Mouse (Mus musculus): ENCODE data around the gene Stard10. TPM values are rescaled to one million over a fixed set of nuclear protein-coding genes. Genes with fewer than 3 reads are reported as not detected.

The Stard10 gene
- polyA plus RNA-seq, 1 experiment from 2014 or later, result 8.0 TPM

GRCm38 (mm10) chr7:101361767-101362166, 44.9 kb downstream of the Stard10 start:
- H3K4me3 ChIP-seq, result no peak overlapping the region
- H3K27me3 ChIP-seq, result no peaks in the 10 kb centered on the region
- no peaks in the 10 kb centered on the region for H3K4me1 ChIP-seq
- no peaks in the 10 kb centered on the region for H3K36me3 ChIP-seq
- no peak overlapping the region for H3K9ac ChIP-seq (replicated peaks)
- H3K27ac ChIP-seq (replicated peaks), result no peak overlapping the region
- no peak overlapping the region for H3K4me2 ChIP-seq (replicated peaks)
- no peak for ATAC-seq (replicated peaks)
- WGBS, result 71% methylated on average over 4 of the region's 4 CpGs
- no peaks in the 10 kb centered on the region for H3K9me3 ChIP-seq

DNA sequence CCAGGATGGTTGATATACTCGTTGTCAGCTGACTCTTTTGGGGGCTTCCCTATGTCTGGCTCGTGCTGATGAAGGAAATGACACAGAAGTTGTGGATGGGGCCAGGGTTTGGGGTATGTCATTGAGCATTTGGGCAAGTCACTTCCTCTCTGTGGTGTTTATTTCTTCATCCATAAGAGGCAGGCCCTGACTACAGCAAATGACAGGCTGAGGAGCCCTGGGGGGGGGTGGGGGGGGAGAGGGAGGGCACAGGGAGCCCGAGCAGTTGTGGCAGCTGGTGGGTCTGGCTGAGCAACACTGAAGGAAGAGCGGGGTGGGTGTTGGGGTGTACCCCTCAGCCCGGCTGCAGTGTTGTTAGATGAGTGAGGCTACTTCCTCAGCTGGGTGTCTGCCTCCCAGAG, 45.9 kb downstream of the Stard10 start:
- ATAC-seq (replicated peaks), result no peak
- 73% methylated on average over 5 of the region's 5 CpGs for WGBS

DNA sequence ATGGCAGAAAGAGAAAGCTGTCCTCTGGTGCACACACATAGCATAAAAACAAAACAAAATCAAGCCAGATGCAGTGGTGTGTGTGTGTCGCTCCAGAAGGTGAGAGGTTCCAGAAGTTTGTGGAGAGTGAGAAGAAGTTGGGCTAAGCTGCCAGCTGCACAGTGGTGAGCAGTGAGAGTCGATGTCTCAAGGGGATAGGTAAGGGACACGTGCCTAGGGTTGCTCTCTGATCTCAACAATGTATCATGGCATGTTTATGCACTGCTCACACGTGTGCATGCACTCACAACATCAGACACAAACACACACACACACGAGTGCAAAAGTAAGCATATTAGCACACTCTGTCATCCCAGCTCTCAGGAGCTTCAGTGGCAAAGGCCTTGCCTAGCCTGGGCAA, 47.0 kb downstream of the Stard10 start:
- Histone ChIP-seq H3K36me3 (no peaks in the 10 kb centered on the region), H3K4me2 (replicated peaks) (no peak overlapping the region), H3K4me3 (no peak overlapping the region), H3K27me3 (no peaks in the 10 kb centered on the region), H3K27ac (replicated peaks) (no peak overlapping the region), H3K9me3 (no peaks in the 10 kb centered on the region), H3K4me1 (no peaks in the 10 kb centered on the region), H3K9ac (replicated peaks) (no peak overlapping the region)
- ATAC-seq (replicated peaks), result no peak
- WGBS, result 81% methylated on average over 5 of the region's 5 CpGs

More for the DNA sequence above, 45.9 kb downstream of the Stard10 start:
- no peak overlapping the region for H3K9ac ChIP-seq (replicated peaks)
- no peaks in the 10 kb centered on the region for H3K9me3 ChIP-seq
- no peaks in the 10 kb centered on the region for H3K36me3 ChIP-seq
- no peaks in the 10 kb centered on the region for H3K4me1 ChIP-seq
- H3K4me2 ChIP-seq (replicated peaks), result no peak overlapping the region
- H3K27me3 ChIP-seq, result no peaks in the 10 kb centered on the region
- H3K4me3 ChIP-seq, result no peak overlapping the region
- no peak overlapping the region for H3K27ac ChIP-seq (replicated peaks)

DNA sequence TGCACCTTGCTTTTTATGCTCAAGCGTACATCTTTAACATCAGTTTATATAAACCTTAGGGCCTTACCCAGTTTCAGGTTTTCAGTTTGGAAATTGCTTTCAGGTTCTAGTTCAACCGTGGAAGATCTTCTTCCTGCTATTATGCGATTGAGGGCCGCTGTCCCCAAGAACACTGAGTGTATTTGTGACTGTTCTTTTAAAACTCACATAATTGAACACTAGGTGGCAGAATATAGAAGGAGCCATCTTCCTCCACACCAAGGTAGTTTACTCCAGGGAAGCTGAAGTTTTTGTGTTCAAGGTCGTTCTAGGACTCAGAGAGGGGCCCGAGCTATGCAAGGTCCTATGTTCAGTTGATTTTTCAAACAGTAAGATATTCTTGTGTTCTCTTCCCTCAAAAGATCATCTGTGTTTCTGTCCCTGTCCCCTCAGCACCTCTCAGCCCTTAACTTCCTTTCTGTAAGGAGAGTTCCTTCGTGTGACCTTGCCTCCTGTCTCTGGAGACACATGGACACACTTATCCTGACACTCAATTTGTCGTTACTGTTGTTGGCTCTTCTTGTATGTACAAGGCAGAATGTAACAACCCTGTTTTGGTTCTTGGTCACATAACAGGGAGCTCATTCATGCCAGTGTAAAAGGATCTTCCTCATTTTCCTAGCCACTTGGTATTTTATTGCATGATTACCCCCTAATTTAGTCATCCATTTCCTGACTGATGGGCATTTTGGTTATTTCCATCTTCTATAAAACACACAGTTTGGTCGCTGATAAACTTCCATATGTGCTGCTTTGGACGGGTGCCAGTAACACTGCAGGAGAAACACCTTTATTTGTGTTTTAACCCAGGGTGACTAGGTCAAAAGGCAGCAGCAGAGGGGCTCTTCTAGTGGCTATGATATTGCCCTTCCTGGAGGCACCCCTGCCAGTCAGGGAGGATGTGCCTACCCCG, 51.3 kb downstream of the Stard10 start:
- WGBS, result 63% methylated on average over 11 of the region's 11 CpGs

GRCm38 (mm10) chr7:101369666-101370065, 52.8 kb downstream of the Stard10 start:
- H3K9me3 ChIP-seq, result no peaks in the 10 kb centered on the region
- H3K36me3 ChIP-seq, result no peaks in the 10 kb centered on the region
- no peaks in the 10 kb centered on the region for H3K27me3 ChIP-seq
- no peaks in the 10 kb centered on the region for H3K4me1 ChIP-seq
- 77% methylated on average over 7 of the region's 7 CpGs for WGBS
- H3K27ac ChIP-seq (replicated peaks), result no peak overlapping the region
- H3K4me2 ChIP-seq (replicated peaks), result no peak overlapping the region
- ATAC-seq (replicated peaks), result no peak
- H3K9ac ChIP-seq (replicated peaks), result no peak overlapping the region
- H3K4me3 ChIP-seq, result no peak overlapping the region

More for the DNA sequence above, 51.3 kb downstream of the Stard10 start:
- ATAC-seq (replicated peaks), result no peak
- Histone ChIP-seq H3K36me3 (no peaks in the 10 kb centered on the region), H3K4me2 (replicated peaks) (no peak overlapping the region), H3K4me1 (no peaks in the 10 kb centered on the region), H3K27ac (replicated peaks) (no peak overlapping the region), H3K9me3 (no peaks in the 10 kb centered on the region), H3K9ac (replicated peaks) (no peak overlapping the region), H3K4me3 (no peak overlapping the region), H3K27me3 (no peaks in the 10 kb centered on the region)

DNA sequence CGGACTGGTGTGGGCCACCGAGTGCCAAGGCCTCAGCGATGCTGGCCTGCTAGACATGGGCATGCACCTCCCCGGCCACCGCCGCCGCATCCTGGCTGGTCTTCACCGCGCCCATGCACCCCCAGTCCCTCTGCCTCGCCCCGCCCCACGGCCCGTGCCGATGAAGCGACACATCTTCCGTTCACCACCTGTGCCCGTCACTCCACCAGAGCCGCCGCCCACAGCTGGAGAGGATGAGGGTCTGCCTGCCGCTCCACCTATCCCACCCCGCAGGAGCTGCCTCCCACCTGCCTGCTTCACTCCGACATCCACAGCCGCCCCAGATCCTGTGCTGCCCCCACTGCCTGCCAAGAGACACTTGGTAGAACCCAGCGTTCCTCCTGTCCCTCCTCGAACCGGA, 56.2 kb downstream of the Stard10 start:
- no peak overlapping the region for H3K9ac ChIP-seq (replicated peaks)
- H3K27me3 ChIP-seq, result no peaks in the 10 kb centered on the region
- no peak overlapping the region for H3K4me3 ChIP-seq
- no peaks in the 10 kb centered on the region for H3K36me3 ChIP-seq
- no peaks in the 10 kb centered on the region for H3K9me3 ChIP-seq
- H3K4me1 ChIP-seq, result peaks cover 17% of the 10 kb centered on the region
- 90% methylated on average over 26 of the region's 26 CpGs for WGBS
- ATAC-seq (replicated peaks), result no peak
- no peak overlapping the region for H3K4me2 ChIP-seq (replicated peaks)
- no peak overlapping the region for H3K27ac ChIP-seq (replicated peaks)

DNA sequence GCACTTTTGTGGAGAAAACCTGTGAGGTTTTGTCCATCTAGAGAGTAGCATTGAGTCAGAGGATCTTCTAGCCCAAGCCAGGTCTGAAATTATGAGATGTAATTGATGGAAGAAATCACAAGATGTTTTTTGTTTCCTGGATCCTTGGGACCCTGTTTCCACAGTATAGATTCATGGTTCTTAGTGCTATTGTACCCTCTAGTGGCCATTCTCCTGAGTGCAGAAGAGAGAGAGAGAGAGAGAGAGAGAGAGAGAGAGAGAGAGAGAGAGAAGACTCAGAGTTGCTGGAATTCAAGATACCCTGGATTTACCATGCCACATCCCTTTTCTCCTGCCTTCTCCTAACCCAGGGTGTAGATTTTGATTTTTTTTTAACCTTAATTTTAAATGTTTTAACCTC, 57.3 kb downstream of the Stard10 start:
- peaks cover 20% of the 10 kb centered on the region for H3K4me1 ChIP-seq
- no peaks in the 10 kb centered on the region for H3K9me3 ChIP-seq
- H3K27me3 ChIP-seq, result no peaks in the 10 kb centered on the region
- H3K9ac ChIP-seq (replicated peaks), result no peak overlapping the region
- no peaks in the 10 kb centered on the region for H3K36me3 ChIP-seq
- no peak overlapping the region for H3K27ac ChIP-seq (replicated peaks)
- ATAC-seq (replicated peaks), result peak; percentile 65
- H3K4me2 ChIP-seq (replicated peaks), result no peak overlapping the region
- H3K4me3 ChIP-seq, result no peak overlapping the region

- H3K9ac ChIP-seq (replicated peaks), result no peak overlapping the region
- ATAC-seq (replicated peaks), result peak; percentile 67
Measured at GRCm38 (mm10) chr7:101376701-101377340, 59.9 kb downstream of the Stard10 start.

GRCm38 (mm10) chr7:101377741-101378262, 60.9 kb downstream of the Stard10 start:
- WGBS, result 25% methylated on average over 7 of the region's 7 CpGs
- no peaks in the 10 kb centered on the region for H3K36me3 ChIP-seq

More at GRCm38 (mm10) chr7:101376701-101377340, 59.9 kb downstream of the Stard10 start:
- 47% methylated on average over 10 of the region's 10 CpGs for WGBS
- H3K27ac ChIP-seq (replicated peaks), result no peak overlapping the region
- no peaks in the 10 kb centered on the region for H3K27me3 ChIP-seq
- H3K36me3 ChIP-seq, result no peaks in the 10 kb centered on the region
- peaks cover 20% of the 10 kb centered on the region for H3K4me1 ChIP-seq
- H3K4me3 ChIP-seq, result no peak overlapping the region
- H3K4me2 ChIP-seq (replicated peaks), result no peak overlapping the region
- H3K9me3 ChIP-seq, result no peaks in the 10 kb centered on the region

GRCm38 (mm10) chr7:101378285-101378684, 61.4 kb downstream of the Stard10 start:
- H3K9ac ChIP-seq (replicated peaks), result no peak overlapping the region
- H3K4me3 ChIP-seq, result no peak overlapping the region
- no peak for ATAC-seq (replicated peaks)
- peak overlapping the region; percentile 14; the same call in 1 of the 2 replicates for H3K4me2 ChIP-seq (replicated peaks)
- H3K4me1 ChIP-seq, result peaks cover 20% of the 10 kb centered on the region
- H3K9me3 ChIP-seq, result no peaks in the 10 kb centered on the region
- WGBS, result 54% methylated on average over 3 of the region's 3 CpGs
- H3K36me3 ChIP-seq, result no peaks in the 10 kb centered on the region
- H3K27ac ChIP-seq (replicated peaks), result no peak overlapping the region
- H3K27me3 ChIP-seq, result no peaks in the 10 kb centered on the region

More at GRCm38 (mm10) chr7:101377741-101378262, 60.9 kb downstream of the Stard10 start:
- no peaks in the 10 kb centered on the region for H3K9me3 ChIP-seq
- peak; percentile 39; the same call in 1 of the 2 replicates for ATAC-seq (replicated peaks)
- no peak overlapping the region for H3K9ac ChIP-seq (replicated peaks)
- H3K27me3 ChIP-seq, result no peaks in the 10 kb centered on the region
- no peak overlapping the region for H3K27ac ChIP-seq (replicated peaks)
- peaks cover 20% of the 10 kb centered on the region for H3K4me1 ChIP-seq
- no peak overlapping the region for H3K4me3 ChIP-seq
- no peak overlapping the region; the same call in 1 of the 2 replicates for H3K4me2 ChIP-seq (replicated peaks)

- Histone ChIP-seq H3K27me3 (no peaks in the 10 kb centered on the region), H3K36me3 (no peaks in the 10 kb centered on the region), H3K4me3 (no peak overlapping the region), H3K27ac (replicated peaks) (no peak overlapping the region), H3K9me3 (no peaks in the 10 kb centered on the region), H3K9ac (replicated peaks) (no peak overlapping the region), H3K4me1 (peaks cover 20% of the 10 kb centered on the region), H3K4me2 (replicated peaks) (no peak overlapping the region)
- 65% methylated on average over 5 of the region's 5 CpGs for WGBS
- ATAC-seq (replicated peaks), result no peak
Measured at GRCm38 (mm10) chr7:101378796-101379465, 62.0 kb downstream of the Stard10 start.

DNA sequence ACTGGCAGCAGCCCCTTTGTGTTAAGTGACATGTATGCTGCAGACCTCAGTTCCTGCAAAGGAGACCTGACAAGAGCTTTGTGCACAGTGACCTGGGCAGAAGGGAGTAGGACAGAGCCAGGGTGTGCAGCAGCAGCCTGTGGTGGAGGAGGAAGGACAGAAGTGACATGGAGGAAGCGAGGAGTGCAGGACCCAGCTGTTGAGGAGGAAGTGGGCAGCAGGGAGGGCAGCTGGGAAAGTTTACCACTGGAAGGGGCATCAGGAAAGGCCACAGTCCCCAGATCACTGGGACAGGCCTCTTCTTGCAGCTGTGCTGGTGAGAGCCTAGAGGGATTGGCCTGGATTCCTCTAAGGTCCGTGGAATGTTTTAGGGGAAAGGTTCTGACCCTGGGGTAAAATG, 62.8 kb downstream of the Stard10 start:
- no peak for ATAC-seq (replicated peaks)
- H3K9ac ChIP-seq (replicated peaks), result no peak overlapping the region
- 83% methylated on average over 2 of the region's 2 CpGs for WGBS

More for the DNA sequence above, 62.8 kb downstream of the Stard10 start:
- H3K36me3 ChIP-seq, result no peaks in the 10 kb centered on the region
- no peaks in the 10 kb centered on the region for H3K9me3 ChIP-seq
- no peak overlapping the region for H3K27ac ChIP-seq (replicated peaks)
- no peak overlapping the region for H3K4me2 ChIP-seq (replicated peaks)
- H3K4me3 ChIP-seq, result no peak overlapping the region
- H3K4me1 ChIP-seq, result peaks cover 20% of the 10 kb centered on the region
- no peaks in the 10 kb centered on the region for H3K27me3 ChIP-seq
